Mouse (Mus musculus) right cerebral cortex, postnatal 14 days (tissue): Measurements from ENCODE around the gene Npm3.
A peak's percentile ranks its signal among the peaks of the same experiment; 100 is the strongest.

Source experiments
- DNase-seq: peaks from one replicate; pipeline ENCODE4 v3.0.0; 2022

Gene Npm3

DNA sequence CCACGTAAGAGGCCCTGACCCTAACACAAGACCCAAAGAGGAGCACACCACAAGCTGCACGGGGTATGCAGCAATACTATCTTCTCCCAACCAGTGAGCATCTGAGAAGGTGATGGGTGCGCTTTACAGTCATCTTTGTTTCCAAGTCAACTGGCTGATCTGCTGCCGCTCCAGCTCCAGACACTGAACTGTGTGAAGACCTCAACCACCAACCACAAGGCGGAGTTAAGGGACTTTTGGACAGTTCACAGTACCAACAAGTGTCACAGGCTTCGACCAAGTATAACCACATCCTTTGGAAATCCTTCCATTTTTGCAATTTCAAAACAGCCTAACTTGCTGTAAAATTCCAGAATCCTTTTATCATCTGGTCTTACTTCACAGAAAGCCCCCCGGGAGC lies 2.5 kb upstream of the Npm3 start:
- no peak for DNase-seq

DNA sequence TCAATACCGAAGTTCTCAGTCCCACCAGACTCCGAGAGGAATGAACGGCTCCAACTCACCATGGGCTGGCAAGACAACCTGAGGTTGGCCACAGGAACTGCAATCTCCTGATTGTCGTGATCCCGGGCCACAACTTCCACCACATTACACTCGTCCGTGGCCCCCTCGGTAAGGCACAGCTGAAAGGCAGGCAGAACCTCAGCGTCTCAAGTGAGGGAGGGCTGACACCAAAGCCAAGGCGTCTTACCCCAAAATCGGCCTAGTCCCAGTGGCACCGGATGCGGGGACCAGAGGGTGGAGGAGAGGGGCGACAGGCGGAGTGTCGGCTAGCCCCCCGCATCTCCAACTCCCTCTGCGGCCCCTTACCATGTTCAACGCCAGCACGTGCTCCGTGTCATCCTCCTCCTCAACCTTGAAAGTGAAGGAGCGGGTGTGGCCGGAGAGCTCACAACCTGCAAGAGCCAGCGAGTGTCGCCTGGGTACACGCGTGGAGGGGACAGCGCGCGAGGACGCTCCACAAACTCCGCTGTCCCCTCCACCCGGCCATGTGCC lies 624 bp downstream of the Npm3 start:
- DNase-seq, result peak; percentile 21

DNA sequence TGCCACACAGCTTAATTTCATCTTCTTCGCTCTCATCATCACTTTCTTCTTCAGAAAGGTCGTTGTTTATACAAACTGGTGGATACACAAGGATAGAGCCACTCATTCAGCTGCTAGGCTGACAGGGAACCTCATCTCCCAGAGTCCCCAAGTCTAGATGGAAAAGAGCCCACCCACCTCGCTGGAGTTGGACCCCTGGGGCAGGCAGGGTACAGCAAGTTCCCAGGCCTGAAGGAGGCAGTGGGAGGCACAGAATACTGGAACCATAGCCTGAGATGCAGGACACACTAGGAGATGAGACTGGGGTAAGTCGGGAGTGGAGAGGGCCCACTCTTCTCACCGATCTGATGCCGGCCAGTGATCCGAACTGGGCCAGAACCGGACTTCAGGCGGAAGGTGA lies 1.2 kb downstream of the Npm3 start:
- no peak for DNase-seq

DNA sequence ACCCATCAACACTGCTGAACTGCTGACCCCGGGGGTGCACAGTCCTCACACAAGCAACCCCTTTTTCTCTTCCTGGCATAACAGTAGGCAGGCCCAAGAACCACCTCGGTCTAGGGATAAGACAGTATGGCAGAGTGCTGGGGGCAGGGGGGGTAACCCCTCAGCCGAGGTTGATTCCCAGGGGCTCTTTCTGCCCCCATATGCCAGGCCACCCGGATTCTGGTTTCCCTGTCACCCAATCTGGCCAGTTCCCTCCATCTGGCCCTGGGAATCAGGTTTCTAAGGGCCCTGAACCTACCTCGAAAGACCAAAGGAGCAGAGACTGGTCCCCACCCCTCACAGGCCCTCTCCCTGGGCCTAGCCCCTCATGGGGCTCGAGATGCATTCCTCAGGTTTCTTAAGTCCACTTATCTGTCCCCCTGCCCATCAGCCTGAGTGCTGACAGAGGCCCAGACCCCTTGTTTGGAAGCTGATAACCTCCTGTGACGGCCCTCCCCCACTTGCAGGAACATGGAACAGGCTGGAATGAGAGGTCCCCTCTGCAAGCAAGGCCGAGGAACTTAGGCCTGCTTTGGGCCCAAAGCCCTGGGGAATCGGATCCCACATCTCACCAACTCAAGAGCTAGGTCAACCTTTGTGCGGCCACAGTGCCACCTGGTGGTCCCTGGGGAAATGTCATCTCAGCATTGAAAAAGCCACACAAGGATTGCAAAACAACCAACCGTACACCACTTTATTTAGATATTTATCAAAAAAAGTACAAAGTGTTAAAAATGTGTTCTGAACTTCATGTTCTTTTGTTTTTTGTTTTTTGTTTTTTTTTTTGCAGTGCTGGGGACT lies 2.1 kb downstream of the Npm3 start:
- peak; percentile 88 for DNase-seq

DNA sequence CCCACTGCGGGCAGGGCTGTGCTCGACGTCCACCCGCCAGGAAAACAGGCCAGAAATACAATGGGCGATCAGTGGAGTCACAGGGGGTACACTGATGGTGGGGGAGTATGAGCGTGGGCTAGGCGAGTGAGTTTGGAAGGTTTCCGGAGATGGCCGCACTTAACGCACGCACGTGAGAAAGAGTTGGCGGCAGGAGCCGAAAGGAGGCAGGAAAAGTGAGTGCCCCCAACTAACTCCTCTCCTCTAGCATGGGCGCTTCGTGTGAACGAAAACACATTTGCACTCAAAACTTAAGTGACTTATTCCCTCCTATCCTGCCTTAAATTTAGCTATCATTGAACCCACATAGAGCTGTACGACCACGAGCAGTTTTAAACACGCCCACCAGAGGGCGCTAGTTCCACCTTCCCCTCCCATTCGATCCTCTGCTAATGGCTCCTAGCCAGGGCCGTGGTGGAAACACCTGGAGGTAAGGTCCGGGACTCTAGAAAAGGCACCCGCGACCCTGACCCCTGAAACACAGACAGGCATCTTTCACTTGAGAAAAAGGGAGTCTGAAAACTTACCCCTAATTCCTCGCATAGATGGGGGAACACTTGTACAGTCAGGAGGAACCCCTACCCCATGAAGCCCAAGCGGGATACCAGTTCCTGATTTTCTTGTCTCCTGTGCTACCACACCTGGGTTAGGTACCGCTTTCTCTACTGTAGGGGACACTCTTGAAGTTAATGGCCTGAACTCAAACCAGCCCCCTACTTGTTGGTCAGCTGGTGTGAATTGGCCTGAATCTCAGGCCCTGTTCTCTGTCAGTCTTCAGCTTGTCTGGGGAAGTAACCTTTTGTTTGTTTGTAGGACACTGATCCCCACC lies 3.0 kb downstream of the Npm3 start:
- DNase-seq, result peak; percentile 73

DNA sequence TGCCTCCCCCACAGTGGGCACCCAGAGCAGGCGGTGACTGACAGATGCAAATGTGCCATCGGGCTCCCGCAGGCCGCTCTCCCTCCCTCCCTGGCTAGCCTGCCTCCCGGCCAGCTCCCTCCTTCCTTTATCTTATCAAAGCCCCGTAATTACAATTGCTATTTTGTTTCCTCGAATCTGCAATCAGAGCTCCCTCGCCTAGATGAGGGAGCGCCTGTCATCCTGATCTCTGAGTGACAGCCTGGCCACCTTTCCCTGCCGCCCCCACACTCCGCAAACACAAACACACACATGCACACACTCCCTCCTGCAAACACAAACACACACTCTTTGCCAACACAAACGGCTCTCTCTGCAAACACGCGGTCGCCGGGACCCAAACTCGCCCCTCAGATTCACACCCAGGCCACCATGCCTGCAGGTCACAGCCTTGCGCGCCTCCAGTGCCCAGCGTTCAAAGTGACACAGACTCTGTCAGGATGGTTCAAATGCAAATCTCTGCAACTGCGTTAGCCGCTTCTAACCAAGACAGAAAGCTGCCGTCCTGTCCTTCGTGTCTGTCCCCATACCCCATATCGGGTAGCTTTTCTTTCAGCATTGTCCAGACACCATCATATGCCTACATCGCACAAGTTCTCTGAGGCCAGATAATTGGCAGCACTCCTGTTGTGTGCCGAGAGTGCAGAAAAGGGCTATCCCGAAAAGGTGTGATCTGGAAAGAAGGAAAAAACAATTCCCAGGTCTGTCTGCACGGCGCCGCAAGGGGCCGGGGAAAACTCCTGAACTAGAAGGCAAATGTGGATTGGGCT lies 3.8 kb downstream of the Npm3 start:
- no peak for DNase-seq

DNA sequence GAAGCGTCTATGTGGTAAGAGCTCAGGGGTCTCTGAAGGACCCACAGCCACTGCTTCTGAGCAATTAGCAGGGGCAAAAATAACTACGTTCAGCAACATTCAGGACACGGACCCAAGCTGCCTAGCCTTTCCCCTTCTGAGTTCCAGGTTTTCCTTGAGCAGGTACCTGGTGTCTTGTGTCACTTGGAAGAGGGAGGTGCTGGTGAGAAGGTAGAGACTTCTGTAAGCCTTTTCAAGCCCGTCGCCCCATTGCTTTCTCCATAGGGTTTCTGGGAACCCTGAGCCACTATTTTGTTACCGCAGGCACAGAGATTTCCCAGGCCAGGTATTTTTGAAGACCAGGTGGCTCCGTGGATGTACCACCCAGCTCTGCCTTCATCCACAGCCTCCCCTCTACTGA lies 5.8 kb downstream of the Npm3 start:
- DNase-seq, result no peak

DNA sequence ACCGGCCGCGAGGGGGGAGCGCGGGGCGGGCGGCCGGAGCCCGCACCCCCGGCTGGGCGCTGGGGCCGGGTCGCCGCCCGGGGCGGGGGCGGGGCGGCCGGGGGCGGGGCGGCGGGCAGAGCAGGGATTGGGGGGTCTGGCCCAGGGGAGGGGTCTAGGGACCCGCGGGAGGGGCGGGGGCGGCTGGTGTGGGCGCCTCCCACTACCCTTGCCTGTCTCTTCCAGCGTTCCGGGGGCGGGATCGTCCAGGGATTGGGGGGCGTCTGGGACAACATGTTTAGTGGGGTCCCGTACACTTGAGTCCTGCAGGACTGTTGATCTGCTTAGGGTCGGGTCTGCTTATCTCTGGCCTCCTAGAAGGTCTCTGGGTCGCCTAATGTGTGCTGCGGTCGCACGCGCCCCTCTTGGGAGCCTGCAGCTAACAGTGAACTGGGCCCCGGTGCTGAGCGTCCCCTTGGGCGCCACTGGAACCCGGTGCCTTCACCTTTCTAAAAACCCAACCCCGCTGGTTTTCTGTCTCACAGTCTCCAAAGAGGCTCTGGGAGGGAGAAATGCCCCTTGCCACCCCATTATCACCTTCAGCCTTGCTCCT lies 6.3 kb downstream of the Npm3 start:
- no peak for DNase-seq

DNA sequence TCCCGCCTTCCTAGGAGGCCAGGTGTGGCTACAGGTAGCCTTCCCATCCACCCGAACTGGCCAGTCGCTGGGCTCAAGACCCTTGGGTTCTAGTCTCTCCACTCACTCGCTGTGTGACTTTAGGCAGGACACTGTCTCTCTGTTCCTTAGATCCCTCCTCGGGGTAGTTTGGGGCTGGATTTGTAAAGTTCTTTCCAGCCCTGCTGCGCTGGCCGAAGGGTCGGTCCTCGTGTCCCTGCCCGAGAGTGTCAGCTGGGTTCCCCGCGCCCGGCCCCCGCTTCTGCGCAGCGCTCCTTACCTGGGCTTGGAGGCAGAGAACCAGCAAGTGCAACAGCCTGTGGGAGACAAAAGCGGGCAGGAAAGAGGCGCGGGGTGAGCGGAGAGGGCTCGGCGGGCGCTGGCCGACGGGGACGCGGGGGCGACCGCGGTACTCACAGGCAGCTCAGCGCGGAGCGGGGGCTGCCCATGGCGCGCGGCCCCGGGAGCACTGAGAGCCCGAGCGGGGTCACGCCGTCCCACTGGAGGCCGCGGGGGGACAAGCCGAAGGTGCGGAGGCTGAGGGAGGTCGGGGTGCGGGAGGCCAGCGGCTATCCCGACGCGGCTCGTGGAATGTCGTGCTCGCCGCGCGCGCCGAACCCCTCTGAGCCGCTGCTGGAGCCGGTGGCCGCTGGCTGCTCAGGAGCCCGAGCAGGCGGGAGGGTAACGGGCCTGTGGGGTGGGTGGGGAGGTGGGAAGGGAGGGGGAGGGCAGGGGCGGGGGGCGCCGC lies 7.0 kb downstream of the Npm3 start, which contains the start of gene Fgf8:
Fgf8 (minus strand) TSS at position 698 of the 766 bp plus-strand sequence.
- DNase-seq, result no peak

DNA sequence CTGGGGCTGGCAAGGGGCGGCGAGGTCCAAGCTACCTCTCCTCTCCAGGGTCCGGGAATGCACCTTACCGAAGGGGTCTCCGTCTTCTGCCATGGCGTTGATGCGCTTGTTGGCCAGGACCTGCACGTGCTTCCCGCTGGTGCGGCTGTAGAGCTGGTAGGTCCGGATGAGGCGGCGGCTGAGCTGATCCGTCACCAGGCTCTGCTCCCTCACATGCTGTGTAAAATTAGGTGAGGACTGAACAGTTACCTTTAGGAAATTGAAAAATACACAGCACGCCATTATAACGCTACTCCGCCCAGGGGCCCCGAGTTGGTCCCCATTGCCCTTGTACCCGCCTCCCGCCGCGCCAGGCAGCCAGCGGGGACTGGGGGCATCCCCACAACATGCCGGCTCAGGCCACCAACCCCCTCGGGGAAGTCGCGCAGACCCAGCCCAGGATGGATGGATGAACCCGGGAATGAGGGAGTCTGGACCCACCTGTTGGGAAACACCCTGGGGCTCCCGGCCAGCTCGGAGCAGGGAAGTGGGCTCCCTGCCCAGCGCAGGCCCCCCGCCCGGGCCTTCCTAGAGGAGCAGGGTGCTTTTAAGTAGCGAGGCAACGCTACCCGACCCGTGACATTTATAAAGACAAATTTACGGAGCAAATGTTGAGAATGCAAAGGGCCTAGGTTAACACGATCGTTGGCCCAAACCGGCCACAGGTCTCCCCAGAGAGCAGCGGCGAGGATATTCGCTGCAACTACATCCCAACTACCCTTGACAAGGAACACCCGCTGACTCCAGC lies 7.8 kb downstream of the Npm3 start:
- no peak for DNase-seq

DNA sequence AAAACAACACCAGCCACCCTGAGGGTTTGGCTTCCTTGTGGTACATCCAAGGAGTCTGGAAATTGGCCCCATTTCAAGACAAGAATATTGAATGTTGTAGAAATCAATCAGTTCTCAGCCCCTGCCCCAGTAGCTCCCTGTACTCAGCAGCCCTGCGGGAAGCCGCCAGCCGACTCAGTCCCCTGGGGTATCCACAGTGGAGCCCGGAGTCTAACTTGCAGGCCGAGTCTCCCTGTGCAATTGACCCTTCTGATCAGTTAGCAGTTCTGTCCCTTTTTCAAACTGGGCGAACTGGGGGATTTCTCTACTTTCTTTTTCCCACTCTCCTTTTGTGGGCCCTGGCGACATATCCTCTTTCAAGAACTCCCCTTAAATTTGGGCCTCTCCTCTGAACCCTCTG lies 8.6 kb downstream of the Npm3 start:
- no peak for DNase-seq

DNA sequence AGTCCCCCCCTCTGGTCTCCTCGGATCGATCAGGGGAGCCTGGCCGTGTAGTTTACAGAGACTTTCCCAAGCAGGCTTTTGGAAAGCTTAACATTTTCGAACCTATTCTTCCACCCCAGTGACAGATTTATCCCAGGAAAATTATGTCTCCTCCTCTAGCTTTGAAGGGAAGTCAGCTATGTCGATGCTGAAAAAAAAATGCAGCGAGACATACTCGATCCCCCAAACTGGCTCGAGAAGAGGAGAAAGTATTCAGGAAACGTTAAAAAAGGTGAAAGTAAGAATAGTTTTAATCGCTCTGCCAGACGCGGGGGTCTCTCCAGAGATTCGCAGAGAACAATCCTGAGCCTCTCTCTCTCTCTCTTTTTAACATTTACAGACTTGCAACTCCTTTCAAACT lies 9.2 kb downstream of the Npm3 start:
- DNase-seq, result no peak

DNA sequence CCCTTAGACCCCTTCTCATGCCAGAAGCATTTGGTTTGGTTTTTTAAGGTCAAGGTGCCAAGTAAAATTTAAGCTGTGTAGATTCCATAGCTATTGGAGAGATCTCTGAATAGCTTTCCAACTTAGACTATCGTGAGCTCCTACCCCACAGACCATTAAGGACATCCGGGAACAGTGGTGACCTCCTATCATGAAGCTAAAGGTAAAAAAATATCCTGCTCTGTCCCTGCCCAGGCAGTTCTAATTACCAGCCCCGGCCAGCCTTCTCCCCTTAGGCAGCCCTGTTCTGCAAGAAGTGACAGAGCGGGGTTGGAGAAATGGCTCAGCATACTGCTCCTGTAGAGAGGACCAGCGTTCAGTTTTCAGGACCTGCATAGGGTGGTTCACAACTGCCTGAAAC lies 10.9 kb downstream of the Npm3 start:
- no peak for DNase-seq

DNA sequence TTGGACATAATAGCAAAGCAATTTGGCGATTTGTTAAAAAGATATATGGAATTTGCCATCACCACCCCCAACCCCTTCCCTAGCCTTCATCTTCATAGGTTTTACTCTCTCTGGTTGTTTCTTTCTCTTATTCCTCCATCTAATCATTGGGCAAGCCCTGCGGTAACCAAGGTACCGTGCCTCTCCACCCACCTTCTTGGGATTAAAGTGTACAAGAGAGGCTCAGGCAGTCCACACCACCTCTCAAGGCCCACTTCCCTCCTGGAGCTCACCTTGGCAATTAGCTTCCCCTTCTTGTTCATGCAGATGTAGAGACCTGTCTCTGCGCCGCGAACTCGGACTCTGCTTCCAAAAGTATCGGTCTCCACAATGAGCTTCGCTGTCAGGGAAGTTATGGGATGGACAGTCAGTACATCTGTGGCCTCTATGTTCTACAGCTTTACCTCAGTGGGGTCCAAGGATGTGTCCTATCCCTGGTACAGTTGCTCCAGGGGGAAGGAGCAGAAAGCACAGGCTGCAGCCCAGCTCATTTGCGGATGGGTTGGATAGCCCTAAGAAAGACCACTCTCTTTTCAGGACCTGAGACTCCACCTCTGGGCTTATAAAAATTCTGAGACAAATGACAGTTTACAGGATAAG lies 11.4 kb downstream of the Npm3 start:
- no peak for DNase-seq

DNA sequence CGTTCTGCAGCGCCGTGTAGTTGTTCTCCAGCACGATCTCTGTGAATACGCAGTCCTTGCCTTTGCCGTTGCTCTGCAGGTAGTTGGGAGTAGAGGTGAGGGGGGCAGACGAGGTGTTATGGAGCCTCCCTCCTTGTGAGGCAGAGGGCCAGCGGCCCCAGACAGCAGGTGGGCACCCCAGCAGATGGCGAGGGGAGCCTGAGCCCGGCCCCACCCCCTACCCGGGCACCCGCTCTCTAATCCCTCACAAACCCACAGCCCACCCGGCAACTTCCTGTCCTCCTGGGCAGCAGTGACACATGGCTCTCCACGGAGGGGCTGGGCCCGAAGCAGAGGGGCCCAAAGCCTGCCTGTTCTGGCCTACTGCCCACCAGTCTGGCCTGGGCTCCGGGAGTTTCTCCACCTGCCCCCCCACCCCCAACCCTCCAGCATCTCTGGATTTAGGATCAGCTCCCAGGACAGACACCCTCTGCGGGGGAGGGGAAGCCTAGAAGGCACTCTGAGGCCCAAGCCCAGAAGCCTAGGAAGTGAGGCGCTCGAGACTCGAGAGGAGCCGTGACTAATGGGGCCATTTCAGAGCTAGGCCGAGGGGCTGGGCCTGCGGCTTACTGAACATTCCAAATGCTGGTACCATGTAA lies 12.1 kb downstream of the Npm3 start:
- no peak for DNase-seq

DNA sequence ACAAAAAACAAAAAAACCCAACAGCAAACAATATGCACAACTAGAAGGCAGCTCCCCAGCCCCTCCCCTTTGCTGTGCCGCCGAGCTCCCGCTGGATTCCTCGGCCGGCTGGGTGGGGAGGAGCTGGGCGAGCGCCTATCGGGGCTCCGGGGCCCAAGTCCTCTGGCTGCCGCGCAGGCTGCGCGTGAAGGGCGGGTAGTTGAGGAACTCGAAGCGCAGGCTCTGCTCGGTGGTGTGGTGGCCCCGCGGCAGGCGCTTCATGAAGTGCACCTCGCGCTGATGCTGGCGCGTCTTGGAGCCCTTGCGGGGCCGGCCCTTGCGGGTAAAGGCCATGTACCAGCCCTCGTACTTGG lies 12.6 kb downstream of the Npm3 start:
- DNase-seq, result no peak

DNA sequence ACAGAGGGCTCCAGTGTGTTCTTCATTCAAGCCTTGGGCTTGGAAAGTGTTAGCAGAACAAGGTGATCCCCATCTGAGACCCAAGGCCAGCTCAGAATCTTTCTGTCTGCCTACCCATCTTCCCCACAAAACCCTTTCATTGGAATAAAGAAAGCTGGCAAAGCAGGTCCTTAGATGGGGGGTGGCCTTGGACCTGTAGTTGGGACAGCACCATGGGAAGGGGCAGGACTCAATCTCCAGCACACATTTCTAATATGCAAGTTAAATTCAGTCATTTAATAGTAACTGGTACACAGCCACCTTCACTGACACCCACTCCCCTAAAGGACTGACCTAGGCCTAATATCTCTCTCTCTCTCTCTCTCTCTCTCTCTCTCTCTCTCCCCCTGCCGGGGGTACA lies 13.2 kb downstream of the Npm3 start:
- DNase-seq, result no peak

DNA sequence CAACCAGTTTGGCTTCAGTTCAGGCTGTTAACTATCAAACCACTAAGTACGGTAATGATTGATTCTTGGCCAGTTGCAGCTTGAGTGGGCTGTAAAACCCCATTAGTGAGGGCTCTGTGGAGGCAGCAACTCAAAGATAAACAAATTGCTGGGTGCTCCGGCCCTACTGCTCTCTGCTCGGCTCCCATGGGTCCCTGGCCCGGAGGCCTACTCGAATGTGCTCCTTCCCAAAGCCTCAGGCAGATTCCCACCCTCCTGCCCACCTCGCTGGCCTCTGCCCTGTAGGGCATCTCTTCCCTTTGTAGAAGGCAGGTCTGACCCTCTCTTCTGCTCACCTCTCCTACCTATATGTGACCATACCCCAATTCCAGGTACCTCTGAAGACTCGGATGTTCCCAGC lies 14.6 kb downstream of the Npm3 start:
- no peak for DNase-seq

DNA sequence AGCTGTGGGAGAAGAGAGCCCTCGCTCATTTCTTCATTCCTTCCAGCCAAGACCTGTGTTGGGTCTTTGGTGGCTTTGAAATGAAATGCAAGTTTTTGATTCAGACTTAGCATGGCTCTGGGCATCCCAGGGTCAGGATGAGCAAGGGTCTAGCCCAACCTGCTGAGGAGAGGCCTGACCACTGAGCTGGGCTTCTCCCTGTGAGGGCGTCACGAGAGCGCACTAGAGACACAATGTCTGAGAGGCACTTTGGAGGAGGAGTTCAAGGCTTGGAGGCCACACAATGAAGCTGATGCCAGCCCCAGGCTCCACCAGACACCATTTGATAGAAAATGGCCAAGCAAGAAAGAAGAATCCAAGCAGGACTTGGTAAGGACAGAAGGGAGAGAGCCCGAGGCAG lies 15.2 kb downstream of the Npm3 start:
- no peak for DNase-seq

DNA sequence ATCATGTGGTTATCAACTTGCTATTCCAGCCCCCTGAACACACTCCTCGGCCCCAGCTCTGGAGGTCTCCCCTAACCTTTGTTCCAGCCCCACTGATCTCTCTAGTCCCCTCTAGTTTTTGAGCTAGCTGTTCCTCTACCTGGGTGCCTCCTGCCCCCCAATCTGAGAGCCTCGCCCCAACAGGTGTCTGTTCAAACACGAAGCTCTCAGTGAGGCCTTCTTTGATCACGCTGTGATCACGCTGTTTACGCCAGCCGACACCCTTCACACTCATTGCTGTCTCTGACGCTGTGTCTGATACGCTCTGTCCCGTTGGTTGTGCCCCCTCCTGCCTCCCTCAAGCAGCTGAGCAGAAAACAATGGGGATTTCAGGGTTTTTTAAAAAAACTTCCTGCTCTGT lies 15.8 kb downstream of the Npm3 start:
- DNase-seq, result no peak
